Mouse (Mus musculus) kidney, embryonic 14.5 days (tissue): ENCODE data around the gene Polg. TPM values are rescaled to one million over a fixed set of nuclear protein-coding genes. Genes with fewer than 3 reads are reported as not detected.

ENCODE experiments used
- ATAC-seq: fragments of 200-750 bp; cut with Nextera tagmentation; 2 replicates; pipeline ENCODE4 v1.8.0; 2017; ENCODE audit warnings: moderate number of reproducible peaks, mild to moderate bottlenecking, moderate TSS enrichment, moderate library complexity; ENCODE audit not compliant: low FRiP score, low TSS enrichment
- H3K27ac ChIP-seq: fragments of 300-500 bp; sonication (generic); 2 replicates; pipeline ENCODE4 v1.5.1; 2014; ENCODE audit warnings: low read depth, mild to moderate bottlenecking, low read length, moderate library complexity, mixed read lengths
- H3K27me3 ChIP-seq: fragments of 300-500 bp; sonication (generic); 2 replicates; pipeline ENCODE4 v1.6.1; 2014; ENCODE audit warnings: mild to moderate bottlenecking, low read length; ENCODE audit not compliant: control insufficient read depth, insufficient read depth
- H3K36me3 ChIP-seq: fragments of 300-500 bp; sonication (generic); 2 replicates; pipeline ENCODE4 v1.6.1; 2014; ENCODE audit warnings: low read length, mixed read lengths; ENCODE audit not compliant: control insufficient read depth, insufficient read depth
- H3K4me1 ChIP-seq: fragments of 300-500 bp; sonication (generic); 2 replicates; pipeline ENCODE4 v1.6.1; 2014; ENCODE audit warnings: low read length, mixed read lengths; ENCODE audit not compliant: control insufficient read depth, insufficient read depth
- H3K4me2 ChIP-seq: fragments of 300-500 bp; sonication (generic); replicated peaks from 2 replicates; pipeline ENCODE4 v1.6.1; 2014; ENCODE audit warnings: low read depth, mild to moderate bottlenecking, low read length
- H3K4me3 ChIP-seq: fragments of 300-500 bp; sonication (generic); 2 replicates; pipeline ENCODE4 v1.5.1; 2014; ENCODE audit warnings: mild to moderate bottlenecking, low read length
- H3K9ac ChIP-seq: fragments of 300-500 bp; sonication (generic); 2 replicates; pipeline ENCODE4 v1.6.1; 2014; ENCODE audit warnings: low read depth, mild to moderate bottlenecking, low read length, moderate library complexity
- H3K9me3 ChIP-seq: fragments of 300-500 bp; sonication (generic); 2 replicates; pipeline ENCODE4 v1.6.1; 2016; ENCODE audit warnings: low read length; ENCODE audit not compliant: control insufficient read depth
- WGBS: fragments of 180-500 bp; shearing (Covaris S2); extraction: QIAGEN DNeasy Blood & Tissue Kit; methylation state at CpG from one replicate; pipeline ENCODE4 v1.1.7; 2014; 5-methylcytosine and 5-hydroxymethylcytosine counted together
- polyA plus RNA-seq: library from polyadenylated mRNA; unstranded; fragments of >200 nt; fragmentation: Nextera tagmentation; extraction: Ambion mirVana; gene quantifications from 2 replicates; pipeline ENCODE4 v1.2.1, GENCODE M21; 2014

The Polg gene
- polyA plus RNA-seq, 1 experiment from 2014 or later = 35.9 TPM

- H3K27me3 ChIP-seq = no peaks in the 10 kb centered on the region
- H3K4me1 ChIP-seq = no peaks in the 10 kb centered on the region
- H3K27ac ChIP-seq = no peak overlapping the region
- no peaks in the 10 kb centered on the region for H3K9me3 ChIP-seq
- H3K4me3 ChIP-seq = no peak overlapping the region
- no peak for ATAC-seq
- WGBS = 85% methylated on average over 9 of the region's 9 CpGs
- H3K4me2 ChIP-seq = no peak overlapping the region
- no peak overlapping the region for H3K9ac ChIP-seq
- H3K36me3 ChIP-seq = no peaks in the 10 kb centered on the region
Measured at GRCm38 (mm10) chr7:79473496-79474194, 7.5 kb upstream of the Polg start.

GRCm38 (mm10) chr7:79472792-79473191, 6.6 kb upstream of the Polg start:
- Histone ChIP-seq H3K36me3 (no peaks in the 10 kb centered on the region), H3K27ac (no peak overlapping the region), H3K9ac (no peak overlapping the region), H3K4me3 (no peak overlapping the region), H3K9me3 (no peaks in the 10 kb centered on the region), H3K27me3 (no peaks in the 10 kb centered on the region), H3K4me2 (no peak overlapping the region), H3K4me1 (peaks cover 7% of the 10 kb centered on the region; the same call in 1 of the 2 replicates)
- ATAC-seq = no peak
- WGBS = 48% methylated on average over 2 of the region's 2 CpGs

- H3K4me3 ChIP-seq = no peak overlapping the region
- no peak for ATAC-seq
- WGBS = 69% methylated on average over 7 of the region's 7 CpGs
Measured at GRCm38 (mm10) chr7:79471436-79471835, 5.3 kb upstream of the Polg start.

GRCm38 (mm10) chr7:79470718-79471117, 4.6 kb upstream of the Polg start:
- Histone ChIP-seq H3K36me3 (no peaks in the 10 kb centered on the region), H3K9ac (no peak overlapping the region), H3K4me1 (peaks cover 11% of the 10 kb centered on the region; the same call in 1 of the 2 replicates), H3K9me3 (no peaks in the 10 kb centered on the region), H3K4me3 (no peak overlapping the region), H3K27me3 (no peaks in the 10 kb centered on the region), H3K27ac (no peak overlapping the region), H3K4me2 (no peak overlapping the region)
- ATAC-seq = no peak
- 62% methylated on average over 3 of the region's 3 CpGs for WGBS

More at GRCm38 (mm10) chr7:79471436-79471835, 5.3 kb upstream of the Polg start:
- no peaks in the 10 kb centered on the region for H3K27me3 ChIP-seq
- H3K4me2 ChIP-seq = no peak overlapping the region
- H3K9ac ChIP-seq = no peak overlapping the region
- H3K4me1 ChIP-seq = peaks cover 11% of the 10 kb centered on the region; the same call in 1 of the 2 replicates
- no peak overlapping the region for H3K27ac ChIP-seq
- H3K9me3 ChIP-seq = no peaks in the 10 kb centered on the region
- H3K36me3 ChIP-seq = no peaks in the 10 kb centered on the region

- Histone ChIP-seq H3K4me1 (peaks cover 15% of the 10 kb centered on the region), H3K27ac (no peak overlapping the region), H3K9ac (no peak overlapping the region), H3K4me2 (no peak overlapping the region), H3K27me3 (no peaks in the 10 kb centered on the region), H3K9me3 (no peaks in the 10 kb centered on the region), H3K4me3 (no peak overlapping the region), H3K36me3 (no peaks in the 10 kb centered on the region)
- no peak for ATAC-seq
- WGBS = 82% methylated on average over 5 of the region's 5 CpGs
Measured at GRCm38 (mm10) chr7:79469766-79470165, 3.6 kb upstream of the Polg start.

- H3K27me3 ChIP-seq = no peaks in the 10 kb centered on the region
- H3K4me3 ChIP-seq = no peak overlapping the region
- H3K27ac ChIP-seq = no peak overlapping the region
- no peak for ATAC-seq
- no peaks in the 10 kb centered on the region for H3K36me3 ChIP-seq
- H3K4me2 ChIP-seq = no peak overlapping the region
- 73% methylated on average over 8 of the region's 8 CpGs for WGBS
- no peaks in the 10 kb centered on the region for H3K9me3 ChIP-seq
- peaks cover 23% of the 10 kb centered on the region for H3K4me1 ChIP-seq
- H3K9ac ChIP-seq = no peak overlapping the region
Measured at GRCm38 (mm10) chr7:79468994-79469393, 2.8 kb upstream of the Polg start.

- WGBS = 6% methylated on average over 5 of the region's 6 CpGs
Measured at GRCm38 (mm10) chr7:79467951-79468350, 1.8 kb upstream of the Polg start.

GRCm38 (mm10) chr7:79465461-79466044, 609 bp downstream of the Polg start:
- no peaks in the 10 kb centered on the region for H3K9me3 ChIP-seq
- H3K27me3 ChIP-seq = no peaks in the 10 kb centered on the region
- WGBS = under 1% methylated on average over 46 of the region's 47 CpGs
- peak overlapping the region; percentile 87 for H3K4me3 ChIP-seq
- ATAC-seq = peak; percentile 57
- peaks cover 26% of the 10 kb centered on the region for H3K36me3 ChIP-seq
- H3K4me2 ChIP-seq = peak overlapping the region; percentile 94
- peak overlapping the region; percentile 91 for H3K9ac ChIP-seq
- peaks cover 24% of the 10 kb centered on the region for H3K4me1 ChIP-seq
- H3K27ac ChIP-seq = peak overlapping the region; percentile 76

More at GRCm38 (mm10) chr7:79467951-79468350, 1.8 kb upstream of the Polg start:
- H3K27me3 ChIP-seq = no peaks in the 10 kb centered on the region
- H3K4me3 ChIP-seq = peak overlapping the region; percentile 87; the same call in 1 of the 2 replicates
- no peak for ATAC-seq
- H3K4me2 ChIP-seq = peak overlapping the region; percentile 94
- peaks cover 24% of the 10 kb centered on the region for H3K4me1 ChIP-seq
- no peak overlapping the region for H3K9ac ChIP-seq
- H3K27ac ChIP-seq = no peak overlapping the region
- H3K36me3 ChIP-seq = peaks cover 6% of the 10 kb centered on the region; the same call in 1 of the 2 replicates
- no peaks in the 10 kb centered on the region for H3K9me3 ChIP-seq

GRCm38 (mm10) chr7:79464776-79465420, 1.3 kb downstream of the Polg start:
- Histone ChIP-seq H3K4me1 (peaks cover 24% of the 10 kb centered on the region), H3K27ac (no peak overlapping the region), H3K4me2 (peak overlapping the region; percentile 94), H3K4me3 (peak overlapping the region; percentile 87), H3K9me3 (no peaks in the 10 kb centered on the region), H3K9ac (peak overlapping the region; percentile 91), H3K27me3 (no peaks in the 10 kb centered on the region), H3K36me3 (peaks cover 33% of the 10 kb centered on the region)
- ATAC-seq = no peak
- WGBS = 7% methylated on average over 43 of the region's 47 CpGs
